Mouse (Mus musculus): Measurements from ENCODE around the gene Smarcd1. TPM values are rescaled to one million over a fixed set of nuclear protein-coding genes. Genes with fewer than 3 reads are reported as not detected.
"Not testable (repeated sequence)": the region's sequence is repeated elsewhere in the genome, so short reads cannot be mapped to it uniquely, and the experiment has no call there.

Smarcd1 gene
- total RNA-seq, 2 experiments from 2014 or later: 9.7 to 15.5 TPM

DNA sequence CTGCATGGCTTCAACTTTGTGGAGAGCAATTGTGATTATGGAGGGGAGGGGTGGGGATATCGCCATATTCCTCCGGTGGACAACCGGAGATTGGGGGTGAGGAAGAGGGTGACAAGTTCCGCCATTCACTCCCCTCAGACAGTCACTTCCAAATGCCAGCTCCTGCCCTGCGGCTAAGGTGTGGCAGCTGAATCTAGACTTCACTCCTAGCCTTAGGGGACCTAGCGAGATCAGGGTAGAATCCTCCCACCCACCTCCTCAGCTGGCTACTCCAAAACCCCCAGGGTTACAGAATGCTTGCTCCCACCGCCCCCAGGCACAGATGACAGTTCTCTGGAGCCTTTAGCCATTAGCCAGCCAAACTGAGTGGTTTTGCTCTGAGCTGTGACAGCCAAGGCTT is 22.9 kb upstream of the Smarcd1 start:
- no peak for ATAC-seq (replicated peaks; ENCODE audit: low FRiP score, poor library complexity, severe bottlenecking)

DNA sequence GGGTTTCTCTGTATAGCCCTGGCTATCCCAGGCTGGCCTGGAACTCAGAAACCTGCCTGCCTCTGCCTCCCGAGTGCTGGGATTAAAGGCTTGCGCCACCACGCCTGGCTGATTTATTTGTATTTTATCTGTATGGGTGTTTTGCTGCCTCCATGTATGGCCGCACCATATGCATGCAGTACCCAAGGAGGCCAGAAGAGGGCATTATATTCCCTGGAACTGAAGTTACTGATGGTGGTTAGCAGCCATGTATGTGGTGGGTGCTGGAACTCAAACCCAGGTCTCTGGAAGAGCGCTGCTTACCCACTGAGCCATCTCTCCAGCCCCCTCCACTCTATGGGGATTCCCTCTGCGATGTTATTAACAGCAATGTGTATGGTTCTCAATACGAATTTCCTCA is 19.0 kb upstream of the Smarcd1 start:
- ATAC-seq (replicated peaks; ENCODE audit: low FRiP score, poor library complexity, severe bottlenecking): peak; percentile 65

DNA sequence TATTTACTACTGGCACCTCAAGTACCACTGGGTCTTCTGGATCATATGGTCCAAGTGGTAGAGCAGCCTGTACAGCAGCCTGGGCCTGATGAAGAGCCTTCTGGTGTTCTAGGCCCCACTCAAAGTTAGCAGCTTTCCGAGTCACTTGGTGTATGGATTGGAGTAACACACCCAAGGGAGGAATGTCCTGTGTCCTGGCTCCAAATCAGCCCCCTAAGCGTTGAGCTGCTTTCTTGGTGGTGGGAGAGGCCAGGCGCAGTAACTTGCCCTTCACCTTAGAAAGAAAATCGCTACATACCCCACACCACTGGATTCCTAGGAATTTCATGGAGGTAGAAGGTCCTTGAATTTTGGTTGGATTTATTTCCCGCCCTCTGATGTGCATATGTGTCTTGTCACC is 17.8 kb upstream of the Smarcd1 start:
- no peak for ATAC-seq (replicated peaks; ENCODE audit: low FRiP score, poor library complexity, severe bottlenecking)

DNA sequence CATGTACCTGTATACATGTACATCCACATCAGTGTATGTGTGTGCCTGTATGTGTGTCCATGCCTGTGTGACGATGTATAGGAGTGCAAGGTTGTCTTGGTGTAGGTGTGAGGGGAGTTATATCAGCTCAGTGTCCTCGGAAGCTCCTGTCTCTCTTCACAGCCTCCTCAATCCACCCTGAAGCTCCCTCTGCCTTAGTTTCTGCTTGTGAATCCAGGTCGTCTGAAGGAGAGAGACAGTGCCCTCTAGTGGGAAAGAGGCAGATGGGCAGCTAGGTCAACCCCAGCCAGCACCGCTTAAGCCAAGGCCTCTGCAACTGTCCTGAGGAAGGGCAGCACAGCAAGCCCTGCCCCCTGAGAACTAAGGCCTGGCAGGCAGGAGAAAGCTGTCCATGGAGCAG is 13.2 kb upstream of the Smarcd1 start:
- peak; percentile 75 for ATAC-seq (replicated peaks; ENCODE audit: low FRiP score, poor library complexity, severe bottlenecking)

DNA sequence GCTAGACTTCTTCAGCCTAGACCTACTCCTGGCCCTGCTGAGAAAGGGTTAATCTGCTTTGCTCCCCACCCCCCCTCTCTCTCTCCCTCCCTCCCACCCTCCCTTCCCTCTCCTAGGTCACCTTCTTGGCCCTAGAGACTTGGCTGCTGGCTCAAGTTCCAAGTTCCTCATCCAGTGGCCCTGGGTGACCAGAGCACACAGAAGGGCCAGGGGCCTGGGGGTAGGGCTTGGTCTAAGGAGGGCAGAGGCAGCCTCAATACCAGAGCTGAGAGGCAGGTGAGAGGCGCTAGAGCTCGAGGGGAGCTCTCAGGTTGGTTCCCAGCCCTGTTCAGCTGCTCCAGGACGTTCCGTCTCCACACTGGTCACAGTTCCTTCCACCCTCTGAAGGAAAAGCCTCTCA is 11.0 kb upstream of the Smarcd1 start:
- no peak for ATAC-seq (replicated peaks; ENCODE audit: low FRiP score, poor library complexity, severe bottlenecking)

DNA sequence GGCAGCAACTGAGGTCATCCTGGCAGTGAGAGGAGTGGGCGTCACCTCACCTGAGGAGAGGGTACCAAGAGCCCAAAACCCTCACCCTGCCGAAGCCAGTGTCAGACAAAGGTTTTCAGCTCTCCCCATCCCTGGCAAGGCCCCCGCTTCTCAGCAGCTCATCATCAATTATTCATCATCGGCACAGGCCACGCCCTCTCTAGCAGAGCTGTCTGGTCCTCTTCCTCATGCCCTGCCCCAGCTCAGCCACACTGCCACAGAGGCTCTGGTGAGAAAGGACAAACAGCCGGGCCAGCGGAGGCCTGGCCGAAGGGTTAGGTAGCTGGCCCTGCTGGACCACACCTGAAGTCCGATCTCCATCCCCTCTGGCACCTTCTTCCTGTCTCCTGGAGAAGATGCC is 10.0 kb upstream of the Smarcd1 start:
- no peak for ATAC-seq (replicated peaks; ENCODE audit: low FRiP score, poor library complexity, severe bottlenecking)

DNA sequence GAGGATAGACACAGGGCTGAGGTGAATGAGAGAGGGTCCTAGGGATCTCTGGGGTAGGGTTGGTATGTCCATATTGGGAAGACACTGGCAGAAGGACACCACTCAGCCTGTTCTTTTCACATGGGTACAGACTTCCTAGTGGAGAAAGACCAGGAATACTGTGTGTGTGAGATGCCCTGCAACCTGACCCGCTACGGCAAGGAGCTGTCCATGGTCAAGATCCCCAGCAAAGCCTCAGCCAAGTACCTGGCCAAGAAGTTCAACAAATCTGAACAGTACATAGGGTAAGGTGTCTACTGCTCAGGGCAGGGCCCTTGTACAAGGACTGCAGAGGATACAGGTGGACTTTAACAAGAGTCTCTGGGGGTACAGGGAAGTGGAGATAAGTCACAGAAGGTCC is 4.6 kb upstream of the Smarcd1 start:
- no peak for ATAC-seq (replicated peaks; ENCODE audit: low FRiP score, poor library complexity, severe bottlenecking)

DNA sequence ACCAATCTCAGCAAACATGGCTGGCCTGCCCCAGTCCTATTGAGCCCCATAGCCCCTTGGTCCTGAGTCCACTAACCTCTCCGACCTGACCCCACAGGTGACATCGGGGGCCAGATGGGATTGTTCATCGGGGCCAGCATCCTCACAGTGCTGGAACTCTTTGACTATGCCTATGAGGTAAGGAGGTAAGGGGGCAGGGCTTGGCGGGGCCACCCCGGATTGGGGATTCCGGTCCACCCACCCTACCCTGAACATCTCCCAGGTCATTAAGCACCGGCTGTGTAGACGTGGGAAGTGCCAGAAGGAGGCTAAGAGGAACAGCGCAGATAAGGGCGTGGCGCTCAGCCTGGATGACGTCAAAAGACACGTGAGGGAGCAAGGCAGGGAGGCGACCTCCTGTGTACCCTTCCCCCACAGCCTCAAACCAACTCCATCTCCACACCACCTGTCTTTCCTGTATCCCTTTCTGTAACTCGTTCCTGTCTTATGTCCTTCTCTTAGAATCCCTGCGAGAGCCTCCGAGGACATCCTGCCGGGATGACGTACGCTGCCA is 3.3 kb upstream of the Smarcd1 start:
- no peak for ATAC-seq (replicated peaks; ENCODE audit: low FRiP score, poor library complexity, severe bottlenecking)

DNA sequence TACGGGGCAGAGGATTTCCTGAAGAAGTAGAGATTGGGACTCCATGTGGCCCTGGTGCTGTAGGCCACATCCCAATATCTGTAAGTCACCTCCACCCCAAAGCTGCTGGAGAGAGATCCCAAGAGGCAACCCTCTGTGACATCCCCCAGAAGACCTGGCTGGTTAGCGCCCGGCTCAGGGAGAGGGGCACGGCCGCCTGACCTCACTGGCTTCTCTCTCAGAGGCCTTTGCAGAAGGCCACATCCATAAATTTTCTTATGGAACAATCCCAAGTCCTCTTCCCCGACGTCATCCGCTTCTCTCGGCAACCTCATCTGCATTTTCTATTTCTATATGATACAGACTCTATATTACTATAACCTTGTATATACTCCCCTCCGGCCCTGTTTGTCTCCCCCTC is 2.2 kb upstream of the Smarcd1 start:
- no peak for ATAC-seq (replicated peaks; ENCODE audit: low FRiP score, poor library complexity, severe bottlenecking)

DNA sequence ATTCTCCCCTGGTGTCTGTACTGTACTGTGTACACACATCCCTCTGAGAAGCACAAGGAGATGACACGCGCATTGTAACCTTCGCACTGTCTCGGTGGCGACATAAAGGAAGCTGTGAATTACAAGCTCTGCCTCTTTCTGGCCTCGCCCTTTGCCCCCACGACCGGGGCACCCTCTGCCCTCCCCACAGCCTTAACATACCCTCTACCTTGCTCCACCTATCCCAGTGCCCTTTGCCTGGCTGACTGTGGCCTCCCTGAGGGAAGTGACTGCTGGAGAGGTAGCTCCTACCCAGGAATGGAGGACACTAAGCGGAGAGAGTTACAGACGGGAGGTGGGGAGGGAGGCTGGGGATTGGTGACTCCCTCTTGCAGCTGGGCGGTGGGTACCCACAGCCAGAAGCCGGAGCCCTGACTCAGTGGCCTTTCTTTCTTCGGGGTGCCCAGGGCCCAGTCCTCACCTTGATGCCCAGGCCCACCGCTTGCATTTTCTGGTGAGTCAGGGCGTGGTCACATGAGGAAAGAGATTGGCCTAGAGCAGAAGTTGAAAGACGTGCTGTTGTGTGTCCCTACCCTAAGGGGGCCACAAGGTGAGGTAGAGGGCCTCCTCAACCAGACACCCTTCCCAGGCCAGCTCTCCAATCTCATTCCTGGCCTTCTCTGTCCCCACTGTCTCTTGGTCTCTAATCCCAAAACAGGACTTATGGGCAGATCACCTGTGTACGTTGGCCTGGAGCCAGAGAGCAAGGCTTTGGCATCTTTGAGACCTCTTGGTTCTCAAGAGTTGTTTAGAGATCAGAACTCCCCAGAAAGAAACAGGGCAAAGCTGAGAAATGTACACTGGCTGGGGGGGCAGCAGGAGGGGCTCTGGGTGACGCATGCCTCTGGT is 1.5 kb upstream of the Smarcd1 start:
- ATAC-seq (replicated peaks; ENCODE audit: low FRiP score, poor library complexity, severe bottlenecking): no peak

DNA sequence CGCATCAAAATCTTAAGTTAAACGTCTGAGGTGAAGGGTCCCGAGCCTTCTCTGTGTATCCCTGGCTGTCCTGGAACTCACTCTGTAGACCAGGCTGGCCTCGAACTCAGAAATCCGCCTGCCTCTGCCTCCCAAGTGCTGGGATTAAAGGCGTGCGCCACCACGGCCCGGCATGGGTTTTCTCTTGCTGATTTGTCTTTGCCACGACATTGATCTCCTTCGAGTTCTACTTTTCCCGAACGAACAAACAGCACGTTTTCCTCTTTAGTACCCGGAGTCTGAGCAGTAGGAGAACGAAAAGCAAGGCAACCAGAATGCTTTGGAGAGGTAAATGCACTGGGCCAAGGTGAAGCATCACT is 310 bp upstream of the Smarcd1 start:
- ATAC-seq (replicated peaks; ENCODE audit: low FRiP score, poor library complexity, severe bottlenecking): not testable (repeated sequence)

DNA sequence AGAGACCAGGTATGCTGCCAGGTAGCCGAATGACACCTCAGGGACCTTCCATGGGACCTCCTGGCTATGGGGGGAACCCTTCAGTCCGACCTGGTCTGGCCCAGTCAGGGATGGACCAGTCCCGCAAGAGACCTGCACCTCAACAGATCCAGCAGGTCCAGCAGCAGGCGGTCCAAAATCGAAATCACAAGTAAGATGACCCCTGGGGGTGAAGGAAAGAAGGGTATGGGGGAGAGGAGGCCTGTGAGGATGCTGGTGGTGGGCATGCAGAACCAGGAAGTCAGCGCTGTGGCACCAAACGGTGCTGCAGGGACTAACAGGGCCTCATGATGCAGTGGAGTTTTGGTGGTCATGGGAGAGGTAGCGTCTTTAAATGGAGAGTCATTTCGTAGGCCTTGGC is 1.2 kb downstream of the Smarcd1 start:
- ATAC-seq (replicated peaks; ENCODE audit: low FRiP score, poor library complexity, severe bottlenecking): no peak

DNA sequence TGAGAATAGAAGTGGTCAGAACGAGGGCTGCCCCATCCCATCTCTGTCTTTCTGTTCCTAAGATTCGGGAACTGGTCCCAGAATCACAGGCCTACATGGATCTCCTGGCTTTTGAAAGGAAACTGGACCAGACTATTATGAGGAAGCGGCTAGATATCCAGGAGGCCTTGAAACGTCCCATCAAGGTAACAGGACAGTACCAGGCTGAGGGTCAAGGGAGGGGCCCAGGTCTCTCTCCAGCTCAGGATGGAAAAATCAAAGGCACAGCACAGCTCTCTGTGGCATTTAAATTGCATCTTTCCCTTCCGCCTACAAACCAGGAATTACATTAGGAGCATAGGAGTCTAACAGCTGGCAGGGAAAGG is 1.7 kb downstream of the Smarcd1 start:
- no peak for ATAC-seq (replicated peaks; ENCODE audit: low FRiP score, poor library complexity, severe bottlenecking)

DNA sequence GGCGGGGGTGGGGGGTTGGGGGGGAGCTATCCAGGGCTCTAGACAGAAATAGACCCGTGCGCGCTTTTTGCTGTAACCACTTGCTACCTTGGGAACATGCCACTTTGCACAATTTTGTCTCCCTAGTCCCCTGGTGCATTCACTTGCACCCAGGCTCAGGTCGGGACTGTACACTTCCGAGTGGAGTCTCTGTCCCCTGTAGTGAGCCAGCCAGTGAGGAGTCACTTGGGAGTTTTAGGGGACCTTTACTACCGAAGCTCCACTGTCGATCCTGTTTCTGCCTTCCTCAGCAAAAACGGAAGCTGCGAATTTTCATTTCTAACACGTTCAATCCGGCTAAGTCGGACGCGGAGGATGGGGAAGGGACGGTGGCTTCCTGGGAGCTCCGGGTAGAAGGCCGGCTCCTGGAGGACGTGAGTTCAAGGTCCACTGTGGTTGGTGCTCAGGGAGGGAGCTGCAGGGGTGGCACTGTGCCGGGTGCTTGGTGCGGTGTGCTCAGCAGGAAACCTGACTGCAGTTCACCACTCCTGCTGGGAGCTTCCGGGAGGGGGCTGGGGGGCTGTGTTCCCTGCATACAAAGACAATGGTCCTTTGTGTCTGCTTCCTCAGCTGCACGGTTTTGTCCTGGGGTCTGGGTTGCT is 2.2 kb downstream of the Smarcd1 start:
- no peak for ATAC-seq (replicated peaks; ENCODE audit: low FRiP score, poor library complexity, severe bottlenecking)

DNA sequence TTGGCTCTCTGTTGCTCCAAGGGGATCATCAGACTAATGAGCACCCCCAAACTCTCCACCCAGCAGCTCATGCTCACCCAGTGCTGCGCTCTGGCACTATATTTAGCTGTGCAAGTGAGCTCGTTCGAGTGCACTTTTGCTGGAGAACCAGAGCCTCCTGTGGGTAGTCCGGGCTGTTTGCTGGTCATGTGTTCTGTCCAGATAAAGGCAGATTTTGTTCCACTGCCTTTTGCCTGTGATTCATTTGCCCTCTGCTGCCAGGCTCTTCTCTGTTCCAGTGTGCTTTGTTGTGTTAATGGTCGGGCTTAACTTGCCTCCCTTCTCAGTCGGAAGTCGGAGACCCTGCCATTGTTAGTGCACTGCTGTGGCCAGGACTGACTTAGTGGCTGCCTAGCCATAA is 3.0 kb downstream of the Smarcd1 start:
- no peak for ATAC-seq (replicated peaks; ENCODE audit: low FRiP score, poor library complexity, severe bottlenecking)

DNA sequence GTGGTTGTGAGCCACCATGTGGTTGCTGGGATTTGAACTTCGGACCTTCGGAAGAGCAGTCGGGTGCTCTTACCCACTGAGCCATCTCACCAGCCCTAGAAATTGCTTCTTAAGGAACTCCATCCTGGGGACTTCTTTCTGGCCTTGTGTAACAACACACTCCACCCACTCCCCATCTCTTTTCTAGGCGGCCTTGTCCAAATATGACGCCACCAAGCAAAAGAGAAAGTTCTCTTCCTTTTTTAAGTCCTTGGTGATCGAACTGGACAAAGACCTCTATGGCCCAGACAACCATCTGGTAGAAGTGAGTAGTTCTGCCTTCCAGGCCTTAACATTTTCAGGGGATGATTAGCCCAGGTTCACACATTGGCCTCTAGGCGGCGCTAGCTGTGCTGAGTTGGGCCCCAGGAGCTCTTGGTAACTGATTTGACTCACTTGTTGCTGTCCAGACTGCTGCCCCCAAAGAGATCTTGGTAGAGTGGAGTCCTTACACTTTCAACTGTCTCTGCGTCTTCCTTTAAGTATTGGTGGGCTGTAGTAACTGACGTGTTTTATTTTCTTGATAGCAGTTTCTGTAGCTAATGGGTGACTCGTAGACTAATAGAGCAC is 3.6 kb downstream of the Smarcd1 start, which contains the start of gene Gm17349:
Gm17349 (minus strand) TSS at position 51 of the 609 bp plus-strand sequence.
- ATAC-seq (replicated peaks; ENCODE audit: low FRiP score, poor library complexity, severe bottlenecking): no peak

DNA sequence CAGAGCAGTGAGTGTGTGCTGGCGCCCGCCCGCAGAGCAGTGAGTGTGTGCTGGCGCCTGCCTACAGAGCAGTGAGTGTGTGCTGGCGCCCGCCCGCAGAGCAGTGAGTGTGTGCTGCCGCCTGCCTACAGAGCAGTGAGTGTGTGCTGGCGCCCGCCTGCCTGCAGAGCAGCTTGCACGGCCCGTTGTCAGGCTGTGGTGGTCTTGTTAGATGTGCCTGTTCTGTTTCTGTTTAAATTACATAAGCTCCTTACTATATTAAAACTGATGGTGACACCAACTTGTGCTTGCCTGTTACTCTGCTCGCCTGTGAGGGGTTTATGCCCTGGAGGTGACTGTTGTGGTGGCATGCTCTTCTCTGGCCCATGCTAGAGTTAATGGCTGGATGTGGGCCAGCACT is 6.2 kb downstream of the Smarcd1 start:
- ATAC-seq (replicated peaks; ENCODE audit: low FRiP score, poor library complexity, severe bottlenecking): no peak

DNA sequence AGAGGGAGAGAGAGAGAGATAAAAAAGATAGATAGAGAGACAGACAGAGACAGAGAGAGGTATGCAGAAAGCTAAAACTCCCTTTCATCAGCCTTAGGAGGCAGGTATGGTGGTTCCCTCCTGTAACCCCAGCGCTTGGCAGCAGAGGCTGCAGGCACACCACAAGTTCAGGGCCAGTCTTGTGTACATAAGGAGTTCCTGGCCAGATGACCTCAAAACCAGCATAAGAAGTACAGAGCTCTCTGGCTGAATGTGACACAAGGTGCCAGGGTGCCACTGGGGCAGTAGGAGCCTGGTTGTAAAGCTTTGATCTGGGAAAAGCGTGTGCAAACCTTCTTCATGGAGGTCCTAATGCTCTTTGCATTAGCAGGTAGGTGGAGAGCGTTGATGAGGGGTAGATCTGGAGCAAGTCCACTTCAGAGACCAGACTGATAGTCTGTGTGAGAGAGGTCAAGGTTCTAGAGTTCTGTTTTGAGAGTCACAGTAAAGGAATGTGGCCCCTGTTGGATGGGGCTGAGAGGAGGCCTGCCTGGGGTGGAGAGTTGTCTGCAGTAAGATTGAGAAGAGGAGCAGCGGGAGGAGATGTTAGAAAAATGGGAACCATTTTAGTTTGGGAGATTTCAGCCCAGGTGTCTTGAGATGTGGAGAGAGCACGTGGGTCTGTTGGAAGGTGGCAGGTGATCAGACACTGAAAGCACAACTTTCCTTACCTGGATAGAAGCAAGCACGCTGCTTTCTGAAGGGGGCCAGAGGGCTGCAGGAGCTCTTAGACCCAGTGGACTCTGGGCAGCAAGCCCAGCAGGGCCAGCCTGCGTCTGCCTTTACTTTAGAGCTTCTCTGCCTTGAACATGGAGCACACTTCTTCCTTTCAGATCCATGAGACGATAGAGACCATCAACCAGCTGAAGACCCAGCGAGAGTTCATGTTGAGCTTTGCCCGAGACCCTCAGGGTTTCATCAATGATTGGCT is 8.6 kb downstream of the Smarcd1 start:
- ATAC-seq (replicated peaks; ENCODE audit: low FRiP score, poor library complexity, severe bottlenecking): no peak

DNA sequence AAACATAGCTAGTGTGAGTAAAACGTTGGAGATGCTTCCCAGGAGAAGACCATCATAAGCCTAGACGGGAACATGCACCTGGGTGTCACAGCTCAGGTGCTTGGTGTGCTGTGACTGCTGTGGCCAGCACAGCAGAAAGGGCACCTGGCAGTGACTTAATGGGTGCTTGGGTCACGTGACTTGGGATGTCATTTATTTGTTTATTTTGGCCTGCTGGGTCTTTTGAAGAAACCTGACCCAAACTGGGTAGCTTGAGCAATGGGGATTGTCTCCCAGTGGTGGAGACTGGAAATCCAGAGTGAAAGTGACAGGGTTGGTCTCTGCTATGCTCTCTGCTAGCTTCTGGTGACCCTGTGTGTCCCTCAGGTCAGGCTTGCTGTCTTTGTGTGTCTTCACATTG is 9.6 kb downstream of the Smarcd1 start:
- ATAC-seq (replicated peaks; ENCODE audit: low FRiP score, poor library complexity, severe bottlenecking): no peak
